Mouse (Mus musculus): Measurements from ENCODE around the gene Pnmal1. TPM values are rescaled to one million over a fixed set of nuclear protein-coding genes. Genes with fewer than 3 reads are reported as not detected.

Gene Pnmal1
- 101 TPM for polyA plus RNA-seq (2015; fragmentation: Illumina TruSeq; extraction: RNeasy Lipid Tissue Mini Kit (QIAGEN cat#74804); ENCODE audit: low read depth, low replicate concordance)

DNA sequence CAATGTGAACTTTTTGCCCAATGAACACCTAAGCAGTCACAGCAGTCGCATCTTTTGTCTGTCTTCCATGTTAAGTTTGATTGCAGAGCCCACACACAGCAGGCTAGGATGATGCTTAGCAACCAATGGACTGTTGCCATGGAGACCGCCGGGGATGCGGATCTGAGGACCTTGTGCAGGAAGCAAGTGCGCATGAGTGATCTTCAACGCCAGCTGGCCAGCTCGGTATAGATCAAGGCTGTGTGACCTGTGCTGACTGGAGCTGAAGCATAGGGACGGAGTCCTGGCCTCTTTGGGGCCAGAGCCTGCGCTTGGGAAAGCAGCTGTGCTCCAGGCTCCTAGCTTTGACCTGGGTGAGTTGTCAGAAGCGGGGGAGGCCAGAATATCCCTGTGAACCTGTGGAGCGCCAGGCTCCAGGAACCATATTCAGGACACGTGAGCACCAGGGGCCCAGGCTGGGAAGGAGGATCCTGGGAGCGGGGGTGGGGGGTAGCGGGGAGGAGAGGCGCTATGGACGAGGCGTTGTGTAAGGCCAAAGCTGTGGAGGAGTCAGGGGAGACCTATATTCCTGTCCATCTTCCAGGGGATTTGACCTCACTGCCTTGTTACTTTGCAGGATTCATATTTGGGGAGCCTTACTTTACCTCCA, at the start of gene Pnmal1:
Pnmal1 (plus strand) TSS at position 141 of the 649 bp plus-strand sequence.

DNA sequence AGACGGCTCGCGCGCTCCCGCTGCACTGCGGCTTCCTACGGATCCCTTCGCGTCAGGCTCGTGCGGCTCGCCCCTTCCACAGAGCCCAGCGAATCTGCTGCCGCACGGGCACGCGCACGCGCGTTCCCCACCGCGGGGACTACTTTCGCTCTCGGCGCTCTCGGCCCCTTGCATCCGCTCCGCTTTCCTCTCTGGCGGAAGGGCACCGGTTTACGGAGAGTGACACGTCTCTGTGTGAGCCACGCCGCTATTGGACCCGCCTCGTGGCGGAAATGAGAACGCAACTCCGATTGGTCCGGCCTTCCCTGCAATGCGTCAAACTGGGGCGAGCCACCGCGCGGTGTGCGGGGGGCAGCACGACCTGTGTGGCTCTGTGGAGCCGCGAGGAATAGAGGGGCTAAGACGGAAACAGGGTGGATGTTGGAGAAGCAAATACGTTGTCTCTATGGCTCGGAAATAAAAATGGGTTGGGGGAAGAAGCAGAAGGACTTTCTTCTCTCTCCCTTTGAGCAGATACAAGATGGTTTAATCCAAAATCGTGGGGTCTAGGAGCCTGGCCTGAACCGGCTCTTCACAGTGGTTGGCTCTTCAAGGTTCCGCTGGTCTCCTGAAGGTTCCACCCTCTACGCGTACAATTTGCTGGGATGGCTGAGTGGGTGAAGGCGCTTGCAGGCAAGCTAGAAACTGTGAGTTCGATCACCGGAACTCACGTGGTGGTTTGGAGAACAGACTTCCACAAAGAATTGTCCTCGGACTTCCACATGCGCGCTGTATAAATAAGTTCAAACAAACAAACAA, 35.2 kb upstream of the Pnmal1 start, which contains the start of gene Calm3:
Calm3 (minus strand) TSS at position 78 of the 798 bp plus-strand sequence.

DNA sequence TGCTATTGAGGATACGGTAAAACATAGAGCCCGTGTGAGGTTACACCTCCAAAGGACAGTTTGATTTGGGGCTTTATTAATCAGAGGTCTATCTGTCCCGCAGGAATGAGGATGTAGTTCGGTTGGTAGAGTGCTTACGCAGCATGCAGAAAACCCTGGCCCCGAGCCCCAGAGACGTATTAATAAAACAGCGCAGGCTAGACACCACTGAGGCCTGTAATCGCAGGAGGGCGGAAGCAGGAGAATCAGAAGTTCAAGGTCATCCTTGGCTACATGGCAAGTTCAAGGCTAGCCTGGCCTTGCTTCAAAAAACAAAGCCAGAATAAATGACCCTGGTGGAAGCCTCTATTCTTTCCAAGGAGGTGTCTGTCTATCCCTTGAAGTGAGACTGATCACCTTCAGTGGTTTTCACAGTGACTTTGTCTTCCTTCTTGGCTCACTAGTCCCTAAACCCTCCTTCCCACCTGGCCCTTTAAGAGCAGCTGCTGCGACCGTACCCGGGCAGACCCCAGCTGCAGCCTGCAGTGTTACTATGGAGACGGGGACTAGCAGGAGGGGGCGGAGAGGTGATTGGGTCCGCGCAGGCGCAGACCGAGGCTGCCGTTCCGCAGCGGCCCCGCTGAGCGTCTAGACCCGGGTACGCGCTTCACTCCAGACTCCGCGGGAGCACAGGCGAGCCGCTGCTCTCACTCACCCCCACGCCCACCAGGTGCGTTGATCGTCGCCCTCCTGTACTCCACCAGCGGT, 15.2 kb upstream of the Pnmal1 start, which contains the start of gene Pnmal2:
Pnmal2 (plus strand) TSS at position 622 of the 747 bp plus-strand sequence.

DNA sequence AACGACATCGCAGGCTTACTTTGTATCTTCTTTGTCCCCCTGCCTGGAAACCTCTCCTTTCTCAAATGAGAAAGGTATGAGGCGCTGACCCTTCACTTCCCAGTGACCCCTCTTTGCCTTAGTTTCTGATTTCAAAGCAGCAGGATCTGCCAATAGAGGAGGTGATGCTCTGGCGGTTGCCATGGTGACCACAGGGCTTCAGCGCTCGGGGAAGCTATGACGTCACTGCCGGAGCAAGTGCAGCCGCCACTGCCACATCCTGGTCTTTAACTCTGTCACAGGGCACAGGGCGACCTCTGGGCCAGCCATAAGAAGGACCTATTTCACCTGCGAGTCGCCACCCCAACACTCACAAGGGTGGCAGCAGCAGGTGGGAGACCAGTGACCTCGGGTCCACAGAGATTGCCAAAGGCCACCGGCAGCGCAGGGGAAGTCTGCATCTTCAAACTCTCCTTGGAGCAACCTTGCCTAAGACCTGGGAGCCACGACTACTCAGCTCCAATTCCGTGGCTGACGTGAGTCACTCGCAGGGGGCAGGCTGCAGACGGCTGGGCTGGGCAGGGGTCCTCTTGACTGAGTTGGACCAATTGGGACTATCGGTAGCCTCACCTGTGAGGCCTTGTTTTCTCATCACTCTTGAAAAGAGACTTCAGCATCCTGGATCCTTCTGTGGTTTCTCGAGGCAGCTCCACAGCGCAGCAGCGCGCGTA, 23.5 kb downstream of the Pnmal1 start, which contains the start of gene Gm42372:
Gm42372 (plus strand) TSS at position 228 of the 710 bp plus-strand sequence.

DNA sequence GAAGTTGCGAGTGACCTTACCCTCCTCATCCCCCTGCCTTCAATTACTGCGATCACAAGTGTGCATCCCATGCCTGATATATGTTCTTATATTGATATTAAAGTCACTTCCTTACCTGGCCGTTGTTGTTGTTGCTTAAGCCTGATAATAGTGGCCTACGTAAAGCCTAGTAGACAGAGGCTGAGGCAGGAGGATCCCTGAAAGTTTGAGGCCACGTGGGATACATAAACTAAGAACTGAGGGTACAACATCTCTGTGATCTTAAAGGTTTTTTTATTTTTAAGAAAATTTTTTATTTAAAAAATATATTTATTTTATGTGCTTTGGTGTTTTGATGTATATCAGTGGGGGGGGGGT, 33.0 kb downstream of the Pnmal1 start, which contains the start of gene Ccdc8:
Ccdc8 (plus strand) TSS at position 258 of the 357 bp plus-strand sequence.

Other genes with a start within 250 kb of the Pnmal1 start
- 0.55 TPM for gene Ceacam9, start 237.8 kb upstream of the Pnmal1 start, polyA plus RNA-seq (2015; fragmentation: Illumina TruSeq; extraction: RNeasy Lipid Tissue Mini Kit (QIAGEN cat#74804); ENCODE audit: low read depth, low replicate concordance)
- 421 TPM for gene Ap2s1, start 221.3 kb upstream of the Pnmal1 start, polyA plus RNA-seq (2015; fragmentation: Illumina TruSeq; extraction: RNeasy Lipid Tissue Mini Kit (QIAGEN cat#74804); ENCODE audit: low read depth, low replicate concordance)
- 2.6 TPM for gene Slc1a5, start 178.3 kb upstream of the Pnmal1 start, polyA plus RNA-seq (2015; fragmentation: Illumina TruSeq; extraction: RNeasy Lipid Tissue Mini Kit (QIAGEN cat#74804); ENCODE audit: low read depth, low replicate concordance)
- gene Strn4, start 143.8 kb upstream of the Pnmal1 start, polyA plus RNA-seq (2015; fragmentation: Illumina TruSeq; extraction: RNeasy Lipid Tissue Mini Kit (QIAGEN cat#74804); ENCODE audit: low read depth, low replicate concordance): 165 TPM
- gene Fkrp, start 142.9 kb upstream of the Pnmal1 start, polyA plus RNA-seq (2015; fragmentation: Illumina TruSeq; extraction: RNeasy Lipid Tissue Mini Kit (QIAGEN cat#74804); ENCODE audit: low read depth, low replicate concordance): 36.4 TPM
- gene Prkd2, start 116.8 kb upstream of the Pnmal1 start, polyA plus RNA-seq (2015; fragmentation: Illumina TruSeq; extraction: RNeasy Lipid Tissue Mini Kit (QIAGEN cat#74804); ENCODE audit: low read depth, low replicate concordance): 4.0 TPM
- gene Dact3, start 84.4 kb upstream of the Pnmal1 start, polyA plus RNA-seq (2015; fragmentation: Illumina TruSeq; extraction: RNeasy Lipid Tissue Mini Kit (QIAGEN cat#74804); ENCODE audit: low read depth, low replicate concordance): 69.7 TPM
- 5.7 TPM for gene Gng8, start 67.9 kb upstream of the Pnmal1 start, polyA plus RNA-seq (2015; fragmentation: Illumina TruSeq; extraction: RNeasy Lipid Tissue Mini Kit (QIAGEN cat#74804); ENCODE audit: low read depth, low replicate concordance)
- not detected for gene Ptgir, start 53.2 kb upstream of the Pnmal1 start, polyA plus RNA-seq (2015; fragmentation: Illumina TruSeq; extraction: RNeasy Lipid Tissue Mini Kit (QIAGEN cat#74804); ENCODE audit: low read depth, low replicate concordance)
- gene Calm3, start 35.6 kb upstream of the Pnmal1 start, polyA plus RNA-seq (2015; fragmentation: Illumina TruSeq; extraction: RNeasy Lipid Tissue Mini Kit (QIAGEN cat#74804); ENCODE audit: low read depth, low replicate concordance): 1,467 TPM
- gene Pnmal2, start 15.0 kb upstream of the Pnmal1 start, polyA plus RNA-seq (2015; fragmentation: Illumina TruSeq; extraction: RNeasy Lipid Tissue Mini Kit (QIAGEN cat#74804); ENCODE audit: low read depth, low replicate concordance): 160 TPM
- 64.6 TPM for gene Gm42372, start 23.4 kb downstream of the Pnmal1 start, polyA plus RNA-seq (2015; fragmentation: Illumina TruSeq; extraction: RNeasy Lipid Tissue Mini Kit (QIAGEN cat#74804); ENCODE audit: low read depth, low replicate concordance)
- 1.8 TPM for gene Ccdc8, start 33.0 kb downstream of the Pnmal1 start, polyA plus RNA-seq (2015; fragmentation: Illumina TruSeq; extraction: RNeasy Lipid Tissue Mini Kit (QIAGEN cat#74804); ENCODE audit: low read depth, low replicate concordance)
- 131 TPM for gene Ppp5c, start 68.2 kb downstream of the Pnmal1 start, polyA plus RNA-seq (2015; fragmentation: Illumina TruSeq; extraction: RNeasy Lipid Tissue Mini Kit (QIAGEN cat#74804); ENCODE audit: low read depth, low replicate concordance)
- 0.97 TPM for gene Hif3a, start 102.7 kb downstream of the Pnmal1 start, polyA plus RNA-seq (2015; fragmentation: Illumina TruSeq; extraction: RNeasy Lipid Tissue Mini Kit (QIAGEN cat#74804); ENCODE audit: low read depth, low replicate concordance)
- 3.4 TPM for gene Psg16, start 114.4 kb downstream of the Pnmal1 start, polyA plus RNA-seq (2015; fragmentation: Illumina TruSeq; extraction: RNeasy Lipid Tissue Mini Kit (QIAGEN cat#74804); ENCODE audit: low read depth, low replicate concordance)
- gene Ceacam3, start 190.6 kb downstream of the Pnmal1 start, polyA plus RNA-seq (2015; fragmentation: Illumina TruSeq; extraction: RNeasy Lipid Tissue Mini Kit (QIAGEN cat#74804); ENCODE audit: low read depth, low replicate concordance): not detected
- not detected for gene Psg29, start 243.8 kb downstream of the Pnmal1 start, polyA plus RNA-seq (2015; fragmentation: Illumina TruSeq; extraction: RNeasy Lipid Tissue Mini Kit (QIAGEN cat#74804); ENCODE audit: low read depth, low replicate concordance)